In genomic region chr9:64551307-64551706, GRCm38 (mm10) we compare ENCODE assay signal across 23 mouse cellular contexts.
"Had no signal": no experiment of that assay in that cellular context is flagged by ENCODE, and none has a peak within 500 bp of the region (broad histone marks: within the 10 kb centered on the region; RNA-seq: fewer than 3 reads in every experiment).

No protein-coding gene starts in this region.

- H3K4me2 ChIP-seq: heart, embryonic 11.5 days; heart, embryonic 13.5 days; heart, embryonic 15.5 days; hindbrain, embryonic 13.5 days; hindbrain, embryonic 15.5 days; limb, embryonic 12.5 days; liver, embryonic 11.5 days had no signal

- H3K4me1 ChIP-seq: heart, embryonic 13.5 days; heart, embryonic 15.5 days had no signal

- H3K27me3 ChIP-seq: hindbrain, embryonic 15.5 days had no signal

- H3K36me3 ChIP-seq: heart, embryonic 13.5 days; heart, embryonic 15.5 days; hindbrain, embryonic 13.5 days; hindbrain, embryonic 15.5 days; limb, embryonic 10.5 days; limb, embryonic 12.5 days had no signal

- H3K9me3 ChIP-seq: heart, embryonic 13.5 days; heart, embryonic 15.5 days; hindbrain, embryonic 13.5 days; hindbrain, embryonic 15.5 days; limb, embryonic 10.5 days; limb, embryonic 12.5 days had no signal

- ATAC-seq: hindbrain, postnatal 0 days; intestine, embryonic 16.5 days had no signal

- H3K4me3 ChIP-seq: heart, adult 2 months; heart, embryonic 13.5 days; heart, embryonic 15.5 days; hindbrain, embryonic 13.5 days; hindbrain, embryonic 15.5 days; layer of hippocampus, adult 2 months; left cerebral cortex, adult 2 months; limb, embryonic 10.5 days; limb, embryonic 12.5 days had no signal

- H3K27ac ChIP-seq: heart, adult 2 months; heart, embryonic 13.5 days; heart, embryonic 15.5 days; hindbrain, embryonic 13.5 days; hindbrain, embryonic 15.5 days; hindbrain, postnatal 0 days; layer of hippocampus, adult 2 months; left cerebral cortex, adult 2 months; limb, embryonic 10.5 days; limb, embryonic 12.5 days had no signal

- H3K9ac ChIP-seq: heart, embryonic 13.5 days; heart, embryonic 15.5 days; hindbrain, embryonic 13.5 days; hindbrain, embryonic 15.5 days; limb, embryonic 12.5 days had no signal

- DNase-seq: gastrocnemius, postnatal 14 days; gastrocnemius, postnatal 36 days; heart, adult 11 months; heart, adult 2 months; heart, postnatal 14 days; heart, postnatal 36 days; kidney, adult 11 months; kidney, postnatal 10 days; kidney, postnatal 25 days; kidney, postnatal 4 days; liver had no signal
